Mouse (Mus musculus) thymus, postnatal 10 days (tissue): ENCODE results near the gene H2al1o.
"Not testable (repeated sequence)": the region's sequence is repeated elsewhere in the genome, so short reads cannot be mapped to it uniquely, and the experiment has no call there.

Experiments used
- DNase-seq, 2 experiments: peaks; one replicate each; pipeline ENCODE4 v3.0.0; 2021; ENCODE audit warnings: low spot score in 2 of 2

Gene H2al1o

DNA sequence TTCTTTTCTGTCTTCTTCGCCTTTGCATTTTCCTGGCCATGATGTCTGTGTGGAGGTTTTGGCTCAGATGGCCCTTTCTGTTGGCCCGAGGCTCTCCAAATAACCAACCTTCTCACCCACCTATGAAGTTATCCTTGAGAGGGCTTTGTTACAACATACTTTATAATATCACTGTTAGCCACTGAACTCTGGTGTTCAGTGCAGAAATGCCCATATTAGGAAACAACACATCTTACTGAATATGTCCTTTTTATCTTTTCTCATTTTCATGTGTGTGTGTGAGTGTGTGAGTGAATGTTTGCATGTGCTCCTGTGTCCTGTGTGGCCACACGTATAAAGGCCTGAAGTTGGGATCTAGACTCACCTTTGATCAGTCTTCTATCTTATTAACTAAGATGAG, at the start of gene H2al1o:
H2al1o (minus strand) TSS at position 101 of the 400 bp plus-strand sequence.
- DNase-seq = not testable (repeated sequence)

DNA sequence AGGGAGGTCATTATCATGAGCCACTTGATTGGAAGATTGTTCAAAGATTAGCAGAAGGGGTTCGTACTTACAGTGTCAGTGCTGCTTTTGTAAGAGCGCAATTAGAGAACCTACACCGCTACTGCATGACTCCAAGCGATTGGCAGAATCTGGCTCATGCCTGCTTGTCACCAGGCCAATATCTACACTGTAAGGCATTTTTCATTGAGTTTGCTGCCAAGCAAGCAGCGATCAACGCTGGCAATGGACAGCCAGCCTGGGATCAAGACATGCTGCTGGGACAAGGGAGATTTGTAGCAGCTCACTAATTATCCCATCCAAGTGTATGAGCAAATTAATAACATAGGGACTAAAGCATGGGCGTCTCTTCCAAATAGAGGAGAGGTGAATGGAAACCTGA, 25.8 kb upstream of the H2al1o start:
- DNase-seq = not testable (repeated sequence)

DNA sequence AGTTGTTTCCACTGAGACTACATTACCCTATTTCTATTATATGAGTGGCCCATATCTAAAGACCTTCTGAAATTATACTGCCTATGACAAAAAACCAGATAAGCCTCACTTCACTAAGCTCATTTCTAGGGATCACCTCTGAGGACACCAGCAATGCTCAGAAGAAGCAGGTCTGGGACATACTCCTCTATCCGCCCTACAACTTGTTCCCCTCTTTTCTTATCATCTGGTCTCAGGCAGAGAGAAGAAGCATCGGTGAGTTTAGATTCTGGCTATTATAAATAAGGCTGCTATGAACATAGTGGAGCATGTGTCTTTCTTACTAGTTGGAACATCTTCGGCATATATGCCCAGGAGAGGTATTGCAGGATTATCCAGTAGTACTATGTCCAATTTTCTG, 35.3 kb downstream of the H2al1o start:
- DNase-seq = no peak
